Mouse (Mus musculus) megakaryocyte, embryonic 14.5 days (primary cell): ENCODE measurements at regions not wholly inside any gene's neighbourhood (a gene's known extent, or its start where the extent isn't known, plus 50 kb on each side); places are given as distances from the start of the nearest gene placed in this dataset.

Experiments
- FLI1 ChIP-seq: IDR thresholded peaks from 2 replicates; pipeline ENCODE4 v1.6.1; 2012; ENCODE audit warnings: low read length, inconsistent platforms, mixed read lengths
- GATA1 ChIP-seq: IDR thresholded peaks from 3 replicates; pipeline ENCODE4 v1.6.1; 2012; ENCODE audit warnings: mixed read lengths, low read length, inconsistent platforms, borderline replicate concordance

- no peak for TF ChIP-seq GATA1
- no peak for TF ChIP-seq FLI1
Observed at GRCm38 (mm10) chr2:178850320-178850719, 420.0 kb downstream of the Cdh26 start.
